In genomic region chr14:75525376-75526145, GRCm38 (mm10) we compare ENCODE assay signal across 17 mouse cellular contexts.
DNase-seq lines count a peak whose midpoint lies in the region; ATAC-seq and TF ChIP-seq lines count a peak whose summit lies in the region.
"Had no signal": no experiment of that assay in that cellular context is flagged by ENCODE, and none has a peak within 500 bp of the region (broad histone marks: within the 10 kb centered on the region; RNA-seq: fewer than 3 reads in every experiment).

No protein-coding gene starts in this region.

- DNase-seq in heart, postnatal 25 days (ENCODE audit: low spot score): no peak
- DNase-seq in CD4-positive helper T cell, adult 2 months (ENCODE audit: low read depth, low spot score): peak; percentile 20
- DNase-seq in MEL (ENCODE audit: low read depth, low spot score): peak; percentile 78
- peak; percentile 20 for DNase-seq in liver, embryonic 13.5 days
- DNase-seq in MN1 (ENCODE audit: low spot score): no peak
- DNase-seq in ovary, postnatal 36 days (ENCODE audit: low spot score): no peak
- DNase-seq: cerebellum, adult 9-11 months; gastrocnemius, postnatal 14 days; kidney, adult 11 months; kidney, postnatal 36 days had no signal

- 78% methylated on average over 29 of the region's 29 CpGs for WGBS in heart, embryonic 12.5 days
- WGBS in liver, embryonic 13.5 days (ENCODE audit: insufficient replicate concordance): 52% methylated on average over 29 of the region's 29 CpGs

- H3K36me3 ChIP-seq in heart, embryonic 12.5 days: no peaks in the 10 kb centered on the region
- H3K36me3 ChIP-seq in MEL (ENCODE audit: control insufficient read depth in 1 of 2, insufficient read depth in 2 of 2, low read length in 2 of 2): peaks cover 0 to 7% of the 10 kb centered on the region in 2 experiments; a peak in 2 of 4 replicates
- no peaks in the 10 kb centered on the region for H3K36me3 ChIP-seq in liver, embryonic 13.5 days
- H3K36me3 ChIP-seq: midbrain, embryonic 10.5 days had no signal

- no peak overlapping the region for H3K27ac ChIP-seq in heart, embryonic 12.5 days (ENCODE audit: poor library complexity, severe bottlenecking)
- peak overlapping the region; percentile 78 for H3K27ac ChIP-seq in MEL (ENCODE audit: control insufficient read depth, low read depth, low read length)
- H3K27ac ChIP-seq in liver, embryonic 13.5 days: peak overlapping the region; percentile 75
- H3K27ac ChIP-seq: hindbrain, embryonic 14.5 days; midbrain, embryonic 10.5 days had no signal

- H3K79me2 ChIP-seq in MEL (ENCODE audit: control insufficient read depth, insufficient read depth, low read length, poor library complexity): no peaks in the 10 kb centered on the region; the same call in 1 of the 2 replicates

- peak in 1 of 2 experiments; percentile 13; a peak in 1 of 4 replicates for TF ChIP-seq EP300 in MEL (IDR thresholded peaks at IDR 0.05; ENCODE audit: low read depth in 1 of 2, low read length in 2 of 2)

- H3K9me3 ChIP-seq in heart, embryonic 12.5 days (replicated peaks): no peaks in the 10 kb centered on the region
- no peaks in the 10 kb centered on the region for H3K9me3 ChIP-seq in MEL (replicated peaks; ENCODE audit: insufficient read depth, low read length)
- H3K9me3 ChIP-seq in liver, embryonic 13.5 days (replicated peaks): no peaks in the 10 kb centered on the region
- H3K9me3 ChIP-seq: midbrain, embryonic 10.5 days had no signal

- no peak overlapping the region for H3K9ac ChIP-seq in heart, embryonic 12.5 days
- H3K9ac ChIP-seq in MEL (ENCODE audit: control insufficient read depth, low read depth, low read length, poor library complexity, severe bottlenecking): peak overlapping the region; percentile 72
- peak overlapping the region; percentile 55 for H3K9ac ChIP-seq in liver, embryonic 13.5 days
- H3K9ac ChIP-seq: hindbrain, embryonic 14.5 days had no signal

- TF ChIP-seq POLR2A in MEL (IDR thresholded peaks at IDR 0.05; ENCODE audit: control insufficient read depth in 1 of 2, insufficient read depth in 1 of 2, low read depth in 1 of 2, low read length in 2 of 2, poor library complexity in 1 of 2): peak in 1 of 2 experiments; percentile 45; a peak in 1 of 4 replicates

- 0 out of 2 replicates have a peak overlapping the region, but pooled peaks have one; percentile 17 for H3K4me2 ChIP-seq in heart, embryonic 12.5 days
- H3K4me2 ChIP-seq in liver, embryonic 13.5 days: peak overlapping the region; percentile 68
- H3K4me2 ChIP-seq: hindbrain, embryonic 14.5 days had no signal

- no peak overlapping the region for H3K4me3 ChIP-seq in heart, embryonic 12.5 days
- peak overlapping the region; percentile 70 to 73 for H3K4me3 ChIP-seq in MEL (ENCODE audit: control insufficient read depth in 1 of 2, insufficient read depth in 1 of 2, low read depth in 2 of 2, low read length in 2 of 2)
- H3K4me3 ChIP-seq in liver, embryonic 13.5 days (replicated peaks): peak overlapping the region; percentile 49
- H3K4me3 ChIP-seq: midbrain, embryonic 10.5 days; myocyte had no signal

- TF ChIP-seq RAD21 in MEL (IDR thresholded peaks at IDR 0.05; ENCODE audit: low read depth, low read length): no peak

- peaks cover 9% of the 10 kb centered on the region; the same call in 1 of the 2 replicates for H3K4me1 ChIP-seq in heart, embryonic 12.5 days (replicated peaks)
- peaks cover 2 to 18% of the 10 kb centered on the region in 2 experiments; a peak in 2 of 4 replicates for H3K4me1 ChIP-seq in MEL (ENCODE audit: control insufficient read depth in 1 of 2, insufficient read depth in 2 of 2, low read length in 2 of 2)
- peaks cover 45% of the 10 kb centered on the region for H3K4me1 ChIP-seq in liver, embryonic 13.5 days (replicated peaks)

- ATAC-seq in heart, embryonic 12.5 days (ENCODE audit: insufficient number of reproducible peaks, low FRiP score): 0 out of 2 replicates have a peak, but pooled peaks have one; percentile 27
- peak; percentile 75 for ATAC-seq in liver, embryonic 13.5 days (ENCODE audit: low read depth)
- ATAC-seq: CD4-positive, CD25-positive, alpha-beta regulatory T cell, adult 4 months; forebrain, embryonic 16.5 days; Patski had no signal

- 0 out of 2 replicates have a peak, but pooled peaks cover 10% of the 10 kb centered on the region for H3K27me3 ChIP-seq in heart, embryonic 12.5 days (replicated peaks)
- H3K27me3 ChIP-seq in MEL (ENCODE audit: control insufficient read depth in 1 of 2, insufficient read depth in 2 of 2, low read length in 2 of 2): no peaks in the 10 kb centered on the region
- no peaks in the 10 kb centered on the region for H3K27me3 ChIP-seq in liver, embryonic 13.5 days

- no peak for TF ChIP-seq CTCF in MEL (IDR thresholded peaks at IDR 0.05 in 2 of 3, conservative IDR thresholded peaks at IDR 0.05 in 1 of 3; ENCODE audit: control insufficient read depth in 1 of 3, insufficient read depth in 1 of 3, low read depth in 2 of 3, low read length in 3 of 3, poor library complexity in 1 of 3, severe bottlenecking in 1 of 3)

- intact Hi-C loops in heart, postnatal 25 days (cut with DNase I): no loop called here

TF ChIP-seq in MEL, 35 proteins besides CTCF, POLR2A, EP300 and RAD21:
- 0 out of 2 replicates have a peak, but pooled peaks have one; percentile 41 for TF ChIP-seq TBP (IDR thresholded peaks at IDR 0.05; ENCODE audit: low read depth, low read length)
- TF ChIP-seq MEF2A (IDR thresholded peaks at IDR 0.05; ENCODE audit: extremely low read depth, insufficient replicate concordance, low read depth, low read length, poor library complexity, severe bottlenecking): no peak
- TF ChIP-seq CHD1 (IDR thresholded peaks at IDR 0.05; ENCODE audit: low read depth, low read length): 0 out of 2 replicates have a peak, but pooled peaks have one; percentile 7
- peak; percentile 46; the same call in 1 of the 2 replicates for TF ChIP-seq TCF12 (IDR thresholded peaks at IDR 0.05; ENCODE audit: low read depth, low read length)
TF ChIP-seq in MEL: peak in this region for 3.

Comparison
In these comparisons a context has a peak if more than half of its experiments do, and no peak if none do; other contexts are left out.
1. DNase-seq: peak in CD4-positive helper T cell, adult 2 months (single experiment), MEL (single experiment) and liver, embryonic 13.5 days (single experiment); none in heart, postnatal 25 days (single experiment), MN1 (single experiment) and ovary, postnatal 36 days (single experiment).